Mouse (Mus musculus) hindbrain, postnatal 0 days (tissue): ENCODE results near the gene Mapkapk3. TPM values are rescaled to one million over a fixed set of nuclear protein-coding genes. Genes with fewer than 3 reads are reported as not detected.
"Not testable (repeated sequence)": the region's sequence is repeated elsewhere in the genome, so short reads cannot be mapped to it uniquely, and the experiment has no call there.

ENCODE experiments used
- ATAC-seq: fragments of 200-750 bp; cut with Nextera tagmentation; 2 replicates; pipeline ENCODE4 v1.8.0; 2017; ENCODE audit warnings: mild to moderate bottlenecking, moderate TSS enrichment, moderate library complexity
- DNase-seq: peaks from one replicate; pipeline ENCODE4 v3.0.0-alpha.2; 2015; ENCODE audit warnings: low spot score
- H3K27ac ChIP-seq: fragments of 300-500 bp; sonication (generic); 2 replicates; pipeline ENCODE4 v1.5.1; 2014; ENCODE audit warnings: mild to moderate bottlenecking
- H3K27me3 ChIP-seq: fragments of 300-500 bp; sonication (generic); 2 replicates; pipeline ENCODE4 v1.6.1; 2014; ENCODE audit warnings: low read length, mixed read lengths; ENCODE audit not compliant: insufficient read depth
- H3K36me3 ChIP-seq: fragments of 300-500 bp; sonication (generic); 2 replicates; pipeline ENCODE4 v1.6.1; 2014; ENCODE audit warnings: low read length, mixed read lengths; ENCODE audit not compliant: insufficient read depth
- H3K4me1 ChIP-seq: fragments of 300-500 bp; sonication (generic); 2 replicates; pipeline ENCODE4 v1.6.1; 2014; ENCODE audit warnings: antibody characterized with exemption, low read length, mixed read lengths; ENCODE audit not compliant: insufficient read depth
- H3K4me2 ChIP-seq: fragments of 300-500 bp; sonication (generic); 2 replicates; pipeline ENCODE4 v1.6.1; 2014; ENCODE audit warnings: low read depth, mild to moderate bottlenecking, low read length, moderate library complexity, mixed read lengths
- H3K4me3 ChIP-seq: fragments of 300-500 bp; sonication (generic); 2 replicates; pipeline ENCODE4 v1.5.1; 2014; ENCODE audit warnings: low read length
- H3K9ac ChIP-seq: fragments of 300-500 bp; sonication (generic); replicated peaks from 2 replicates; pipeline ENCODE4 v1.6.1; 2014; ENCODE audit warnings: mild to moderate bottlenecking, low read length, moderate library complexity, mixed read lengths
- H3K9me3 ChIP-seq: fragments of 300-500 bp; sonication (generic); 2 replicates; pipeline ENCODE4 v1.6.1; 2016; ENCODE audit warnings: low read length, mixed read lengths
- CTCF ChIP-seq: IDR thresholded peaks from 2 replicates; pipeline ENCODE4 v1.5.1; 2016; ENCODE audit warnings: antibody characterized with exemption, control low read depth, low read depth
- WGBS: fragments of 180-500 bp; shearing (Covaris S2); extraction: QIAGEN DNeasy Blood & Tissue Kit; methylation state at CpG from one replicate; pipeline ENCODE4 v1.1.7; 2014; 5-methylcytosine and 5-hydroxymethylcytosine counted together
- polyA plus RNA-seq: library from polyadenylated mRNA; unstranded; fragments of >200 nt; fragmentation: Nextera tagmentation; extraction: Ambion mirVana; gene quantifications from 2 replicates; pipeline ENCODE4 v1.2.1, GENCODE M21; 2015
- total RNA-seq: library from RNA; depleted of rRNA; stranded (reverse); fragments of >200 nt; gene quantifications from 2 replicates; pipeline ENCODE4 v1.2.3, GENCODE M21; 2014

Gene Mapkapk3
- total and polyA plus RNA-seq, 2 experiments from 2014 or later = 3.0 to 3.8 TPM

DNA sequence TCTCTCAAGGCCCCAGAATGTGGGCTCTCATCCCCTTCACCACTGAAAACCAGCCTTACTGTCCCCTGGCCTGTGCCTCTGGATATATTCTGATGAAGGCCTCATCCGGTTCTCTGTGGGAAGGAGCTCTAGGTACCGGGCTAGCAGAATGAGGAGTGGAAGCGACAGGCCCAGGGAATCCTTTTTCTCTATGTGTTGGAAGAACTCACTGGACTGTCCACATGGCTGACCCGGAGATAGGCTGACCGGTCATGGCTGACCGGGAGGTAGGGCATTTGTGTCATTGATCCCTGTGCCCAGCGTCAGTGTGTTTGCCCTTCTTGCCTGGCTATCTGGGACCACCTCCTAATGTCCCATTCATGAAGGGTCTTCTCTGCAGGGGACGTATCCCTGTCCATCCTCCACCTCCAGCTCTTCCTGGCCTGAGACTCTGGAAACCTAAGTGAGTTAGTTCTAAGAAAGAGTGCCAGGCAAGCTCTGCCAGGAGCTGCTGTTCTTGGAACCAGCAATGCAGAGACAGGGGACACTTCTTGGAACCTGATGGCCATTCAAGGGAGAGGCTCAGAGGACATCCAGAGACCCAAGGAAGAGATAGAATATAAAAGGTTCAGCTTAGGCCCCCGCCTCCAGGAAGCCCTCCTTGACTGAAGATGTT is 18.8 kb upstream of the Mapkapk3 start:
- 92% methylated on average over 9 of the region's 9 CpGs for WGBS
- H3K4me3 ChIP-seq = no peak overlapping the region
- no peaks in the 10 kb centered on the region for H3K9me3 ChIP-seq
- H3K36me3 ChIP-seq = no peaks in the 10 kb centered on the region
- ATAC-seq = no peak
- no peak overlapping the region for H3K9ac ChIP-seq
- no peaks in the 10 kb centered on the region for H3K4me1 ChIP-seq
- H3K27me3 ChIP-seq = no peaks in the 10 kb centered on the region
- H3K4me2 ChIP-seq = no peak overlapping the region
- H3K27ac ChIP-seq = no peak overlapping the region
- DNase-seq = no peak
- TF ChIP-seq CTCF = no peak

GRCm38 (mm10) chr9:107307886-107308285 is 18.2 kb upstream of the Mapkapk3 start:
- Histone ChIP-seq H3K9me3 (no peaks in the 10 kb centered on the region), H3K4me3 (no peak overlapping the region), H3K27me3 (no peaks in the 10 kb centered on the region), H3K27ac (no peak overlapping the region), H3K4me1 (no peaks in the 10 kb centered on the region), H3K36me3 (no peaks in the 10 kb centered on the region), H3K9ac (0 out of 2 replicates have a peak overlapping the region, but pooled peaks have one; percentile 17), H3K4me2 (no peak overlapping the region)
- TF ChIP-seq CTCF = no peak
- 47% methylated on average over 12 of the region's 12 CpGs for WGBS
- no peak for DNase-seq
- no peak for ATAC-seq

DNA sequence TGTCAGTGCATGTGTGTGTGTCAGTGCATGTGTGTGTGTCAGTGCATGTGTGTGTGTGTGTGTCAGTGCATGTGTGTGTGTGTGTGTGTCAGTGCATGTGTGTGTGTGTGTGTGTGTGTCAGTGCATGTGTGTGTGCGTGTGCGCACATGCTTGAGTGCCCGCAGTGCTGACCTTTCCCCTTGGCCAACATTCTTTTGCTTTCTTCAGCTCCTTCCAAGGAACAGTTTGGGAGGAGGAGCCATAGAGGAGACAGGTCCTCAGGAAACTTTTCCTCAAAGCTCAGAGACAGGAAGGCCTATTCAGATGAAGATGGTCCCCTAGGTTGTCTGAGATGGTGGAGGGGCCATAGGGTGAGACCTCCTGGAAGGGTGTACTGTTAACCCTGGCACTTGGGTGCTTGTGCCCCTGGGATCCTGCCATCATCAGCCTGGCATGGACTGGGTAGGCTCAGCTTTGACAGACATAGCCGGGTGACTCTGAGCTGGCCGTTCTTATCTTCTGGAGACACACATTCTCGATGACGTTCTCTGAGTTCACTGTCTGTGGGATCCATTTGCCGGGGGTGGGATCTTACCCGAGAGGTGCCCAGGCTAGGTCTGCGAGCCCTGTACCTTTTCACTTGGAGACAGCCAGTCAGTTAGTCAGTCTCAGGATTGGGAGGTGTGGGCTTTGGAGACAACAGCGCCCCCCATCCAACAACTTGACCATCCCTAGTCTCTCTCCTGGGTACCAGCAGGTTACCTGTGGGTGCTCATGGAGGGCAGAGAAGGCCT is 17.6 kb upstream of the Mapkapk3 start:
- WGBS = 89% methylated on average over 11 of the region's 11 CpGs
- peaks cover under 1% of the 10 kb centered on the region; the same call in 1 of the 2 replicates for H3K36me3 ChIP-seq

DNA sequence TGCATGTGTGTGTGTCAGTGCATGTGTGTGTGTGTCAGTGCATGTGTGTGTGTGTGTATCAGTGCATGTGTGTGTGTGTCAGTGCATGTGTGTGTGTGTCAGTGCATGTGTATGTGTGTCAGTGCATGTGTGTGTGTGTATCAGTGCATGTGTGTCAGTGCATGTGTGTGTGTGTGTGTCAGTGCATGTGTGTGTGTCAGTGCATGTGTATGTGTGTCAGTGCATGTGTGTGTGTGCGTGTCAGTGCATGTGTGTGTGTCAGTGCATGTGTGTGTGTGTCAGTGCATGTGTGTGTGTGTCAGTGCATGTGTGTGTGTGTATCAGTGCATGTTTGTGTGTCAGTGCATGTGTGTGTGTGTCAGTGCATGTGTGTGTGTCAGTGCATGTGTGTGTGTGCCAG is 17.0 kb upstream of the Mapkapk3 start:
- not testable (repeated sequence) for H3K4me1 ChIP-seq, H3K9ac ChIP-seq, H3K4me2 ChIP-seq, DNase-seq, H3K27me3 ChIP-seq, H3K27ac ChIP-seq, H3K36me3 ChIP-seq, H3K9me3 ChIP-seq, H3K4me3 ChIP-seq, ATAC-seq
- 89% methylated on average over 1 of the region's 1 CpGs for WGBS

More for the DNA sequence above, 17.6 kb upstream of the Mapkapk3 start:
- DNase-seq = no peak
- H3K9me3 ChIP-seq = no peaks in the 10 kb centered on the region
- H3K9ac ChIP-seq = 0 out of 2 replicates have a peak overlapping the region, but pooled peaks have one; percentile 17
- H3K4me1 ChIP-seq = no peaks in the 10 kb centered on the region
- H3K4me2 ChIP-seq = no peak overlapping the region
- H3K4me3 ChIP-seq = no peak overlapping the region
- no peak overlapping the region; the same call in 1 of the 2 replicates for H3K27ac ChIP-seq
- no peak for ATAC-seq
- H3K27me3 ChIP-seq = no peaks in the 10 kb centered on the region
- no peak for TF ChIP-seq CTCF

GRCm38 (mm10) chr9:107305601-107306542 is 16.2 kb upstream of the Mapkapk3 start:
- no peak for ATAC-seq
- no peak overlapping the region for H3K27ac ChIP-seq
- WGBS = 69% methylated on average over 13 of the region's 13 CpGs
- no peaks in the 10 kb centered on the region for H3K27me3 ChIP-seq
- no peak overlapping the region for H3K9ac ChIP-seq
- no peak overlapping the region for H3K4me3 ChIP-seq
- H3K4me2 ChIP-seq = no peak overlapping the region
- no peak for TF ChIP-seq CTCF
- no peaks in the 10 kb centered on the region for H3K9me3 ChIP-seq
- H3K4me1 ChIP-seq = no peaks in the 10 kb centered on the region
- no peak for DNase-seq
- peaks cover 10% of the 10 kb centered on the region for H3K36me3 ChIP-seq

GRCm38 (mm10) chr9:107305012-107305411 is 15.3 kb upstream of the Mapkapk3 start:
- H3K9me3 ChIP-seq = no peaks in the 10 kb centered on the region
- no peak overlapping the region for H3K9ac ChIP-seq
- H3K27me3 ChIP-seq = no peaks in the 10 kb centered on the region
- 90% methylated on average over 4 of the region's 4 CpGs for WGBS
- H3K27ac ChIP-seq = no peak overlapping the region
- no peak for TF ChIP-seq CTCF
- H3K4me3 ChIP-seq = no peak overlapping the region
- H3K4me2 ChIP-seq = no peak overlapping the region
- no peak for ATAC-seq
- H3K36me3 ChIP-seq = peaks cover 13% of the 10 kb centered on the region
- no peaks in the 10 kb centered on the region for H3K4me1 ChIP-seq
- DNase-seq = no peak
